Mouse (Mus musculus): ENCODE results near the gene Nob1.

- TF ChIP-seq CTCF (IDR thresholded peaks at IDR 0.05; ENCODE audit: borderline replicate concordance, control insufficient read depth, extremely low read depth, insufficient read depth, low read length, poor library complexity) (no peak), POLR2A (IDR thresholded peaks at IDR 0.05; ENCODE audit: control insufficient read depth, extremely low read depth, insufficient read depth, low read length, poor library complexity) (no peak)
Observed at GRCm38 (mm10) chr8:107377346-107377745, 47.5 kb downstream of the Nob1 start.

All from thymus, adult 2 months (tissue).